Mouse (Mus musculus) hindbrain, embryonic 10.5 days (tissue): ENCODE data around the gene Aars2. TPM values are rescaled to one million over a fixed set of nuclear protein-coding genes. Genes with fewer than 3 reads are reported as not detected.

ENCODE experiments used
- DNase-seq: peaks from one replicate; pipeline ENCODE4 v3.0.0-alpha.2; 2017; ENCODE audit warnings: low spot score
- H3K27ac ChIP-seq: fragments of 300-500 bp; sonication (generic); 2 replicates; pipeline ENCODE4 v1.5.1; 2016; ENCODE audit warnings: mild to moderate bottlenecking, moderate library complexity
- H3K27me3 ChIP-seq: fragments of 300-500 bp; sonication (generic); 2 replicates; pipeline ENCODE4 v1.6.1; 2016; ENCODE audit warnings: mild to moderate bottlenecking; ENCODE audit not compliant: poor library complexity, insufficient read depth, severe bottlenecking
- H3K36me3 ChIP-seq: fragments of 300-500 bp; sonication (generic); 2 replicates; pipeline ENCODE4 v1.6.1; 2016; ENCODE audit warnings: mild to moderate bottlenecking, moderate library complexity
- H3K4me1 ChIP-seq: fragments of 300-500 bp; sonication (generic); replicated peaks from 2 replicates; pipeline ENCODE4 v1.6.1; 2016; ENCODE audit warnings: mild to moderate bottlenecking
- H3K4me3 ChIP-seq: fragments of 300-500 bp; sonication (generic); 2 replicates; pipeline ENCODE4 v1.5.1; 2016; ENCODE audit warnings: mild to moderate bottlenecking, moderate library complexity
- H3K9me3 ChIP-seq: fragments of 300-500 bp; sonication (generic); 2 replicates; pipeline ENCODE4 v1.6.1; 2016; ENCODE audit warnings: mild to moderate bottlenecking, moderate library complexity
- WGBS: fragments of 180-500 bp; shearing (Covaris S2); methylation state at CpG from one replicate; pipeline ENCODE4 v1.1.7; 2016; 5-methylcytosine and 5-hydroxymethylcytosine counted together
- polyA plus RNA-seq: library from polyadenylated mRNA; unstranded; fragments of >200 nt; fragmentation: Nextera tagmentation; extraction: Ambion mirVana; gene quantifications from 2 replicates; pipeline ENCODE4 v1.2.1, GENCODE M21; 2016

Gene Aars2
- polyA plus RNA-seq, 1 experiment from 2014 or later = 27.7 TPM

GRCm38 (mm10) chr17:45478234-45478825, 28.3 kb upstream of the Aars2 start:
- H3K4me1 ChIP-seq = peaks cover 18% of the 10 kb centered on the region; the same call in 1 of the 2 replicates
- no peak overlapping the region for H3K27ac ChIP-seq
- H3K9me3 ChIP-seq = 0 out of 2 replicates have a peak, but pooled peaks cover 7% of the 10 kb centered on the region
- no peak overlapping the region for H3K4me3 ChIP-seq
- WGBS = 23% methylated on average over 12 of the region's 12 CpGs
- no peaks in the 10 kb centered on the region for H3K36me3 ChIP-seq
- peaks cover 46% of the 10 kb centered on the region for H3K27me3 ChIP-seq
- peak; percentile 90 for DNase-seq

- Histone ChIP-seq H3K27ac (no peak overlapping the region), H3K9me3 (0 out of 2 replicates have a peak, but pooled peaks cover 7% of the 10 kb centered on the region), H3K4me1 (0 out of 2 replicates have a peak, but pooled peaks cover 8% of the 10 kb centered on the region), H3K4me3 (no peak overlapping the region), H3K27me3 (peaks cover 25% of the 10 kb centered on the region), H3K36me3 (no peaks in the 10 kb centered on the region)
- WGBS = 38% methylated on average over 2 of the region's 2 CpGs
- DNase-seq = no peak
Measured at GRCm38 (mm10) chr17:45480429-45480828, 26.2 kb upstream of the Aars2 start.

DNA sequence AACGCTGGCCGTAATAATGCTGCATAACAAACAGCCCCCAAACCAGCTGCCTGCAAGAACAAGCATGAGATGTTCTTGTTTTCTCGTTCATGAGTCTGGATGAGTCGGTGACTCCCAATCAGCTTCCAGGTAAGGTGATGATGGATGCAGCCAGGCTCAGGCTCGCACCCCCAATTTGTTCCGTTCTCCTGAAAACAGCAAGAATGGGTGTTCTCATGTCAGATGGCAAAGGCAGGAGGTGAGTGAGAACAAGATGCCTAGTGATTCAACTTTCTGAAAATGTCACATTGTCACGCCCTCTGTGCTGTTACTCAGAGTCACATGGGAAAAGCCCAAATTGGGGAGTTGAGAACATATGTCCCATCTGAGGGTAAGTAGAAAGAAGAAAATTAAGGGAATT, 21.1 kb upstream of the Aars2 start:
- WGBS = 85% methylated on average over 7 of the region's 7 CpGs
- Histone ChIP-seq H3K9me3 (0 out of 2 replicates have a peak, but pooled peaks cover 7% of the 10 kb centered on the region), H3K4me3 (no peak overlapping the region), H3K27ac (no peak overlapping the region), H3K4me1 (no peaks in the 10 kb centered on the region), H3K36me3 (no peaks in the 10 kb centered on the region), H3K27me3 (no peaks in the 10 kb centered on the region)
- DNase-seq = no peak

- H3K27ac ChIP-seq = no peak overlapping the region
- no peak overlapping the region for H3K4me3 ChIP-seq
- H3K4me1 ChIP-seq = no peaks in the 10 kb centered on the region
- H3K9me3 ChIP-seq = no peaks in the 10 kb centered on the region
- no peaks in the 10 kb centered on the region for H3K27me3 ChIP-seq
- no peaks in the 10 kb centered on the region for H3K36me3 ChIP-seq
- no peak for DNase-seq
- WGBS = 19% methylated on average over 5 of the region's 5 CpGs
Measured at GRCm38 (mm10) chr17:45487216-45487615, 19.4 kb upstream of the Aars2 start.

DNA sequence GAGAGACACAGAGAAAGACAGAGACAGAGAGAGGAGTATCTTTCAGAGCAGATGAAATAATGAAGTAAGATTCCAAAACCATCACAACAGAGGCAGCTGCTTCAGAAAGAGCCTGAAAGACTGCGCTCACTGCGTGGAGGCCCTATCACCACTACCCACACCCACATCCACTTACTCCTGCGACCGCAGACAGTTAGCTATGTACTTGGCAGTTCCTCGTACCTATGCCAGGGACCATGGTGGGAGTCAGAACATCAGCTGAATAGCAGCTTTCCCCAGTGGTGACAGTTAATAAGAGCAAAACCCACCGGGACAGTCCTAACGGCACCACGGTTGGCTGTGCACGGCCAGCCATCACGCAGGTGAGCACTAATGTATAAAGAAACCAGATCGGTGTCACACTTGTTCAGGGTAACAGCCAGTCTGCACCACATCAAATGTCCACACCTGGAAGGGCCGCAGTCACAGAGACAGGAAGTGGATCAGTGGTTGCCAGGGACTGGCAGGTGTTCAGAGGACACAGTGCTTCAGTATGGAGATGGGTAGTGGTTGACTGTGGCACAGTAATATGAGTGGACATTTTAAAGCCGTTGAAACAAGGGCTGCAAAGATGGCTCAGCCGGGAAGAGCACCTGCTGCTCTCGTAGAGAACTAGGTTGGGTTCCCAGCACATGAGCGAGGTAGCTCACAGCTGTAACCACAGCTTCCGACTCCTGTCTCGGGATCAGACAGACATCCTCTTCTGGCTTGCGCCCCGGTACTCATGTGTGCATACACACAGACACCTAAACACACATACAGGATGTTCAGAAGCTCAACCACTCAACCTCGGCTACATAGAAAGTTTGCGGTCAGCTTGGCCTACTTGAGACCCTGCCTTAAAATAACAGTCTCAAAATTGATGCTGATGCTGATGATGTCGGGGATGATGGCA, 18.1 kb upstream of the Aars2 start:
- H3K4me3 ChIP-seq = no peak overlapping the region
- 90% methylated on average over 23 of the region's 23 CpGs for WGBS
- no peaks in the 10 kb centered on the region for H3K36me3 ChIP-seq
- no peaks in the 10 kb centered on the region for H3K9me3 ChIP-seq
- H3K27ac ChIP-seq = no peak overlapping the region
- DNase-seq = no peak
- no peaks in the 10 kb centered on the region for H3K4me1 ChIP-seq
- no peaks in the 10 kb centered on the region for H3K27me3 ChIP-seq

GRCm38 (mm10) chr17:45489736-45490135, 16.9 kb upstream of the Aars2 start:
- WGBS = 89% methylated on average over 6 of the region's 6 CpGs
- 0 out of 2 replicates have a peak, but pooled peaks cover 2% of the 10 kb centered on the region for H3K4me1 ChIP-seq
- no peaks in the 10 kb centered on the region for H3K36me3 ChIP-seq
- no peak for DNase-seq
- H3K4me3 ChIP-seq = no peak overlapping the region
- no peaks in the 10 kb centered on the region for H3K9me3 ChIP-seq
- H3K27me3 ChIP-seq = no peaks in the 10 kb centered on the region
- H3K27ac ChIP-seq = no peak overlapping the region

DNA sequence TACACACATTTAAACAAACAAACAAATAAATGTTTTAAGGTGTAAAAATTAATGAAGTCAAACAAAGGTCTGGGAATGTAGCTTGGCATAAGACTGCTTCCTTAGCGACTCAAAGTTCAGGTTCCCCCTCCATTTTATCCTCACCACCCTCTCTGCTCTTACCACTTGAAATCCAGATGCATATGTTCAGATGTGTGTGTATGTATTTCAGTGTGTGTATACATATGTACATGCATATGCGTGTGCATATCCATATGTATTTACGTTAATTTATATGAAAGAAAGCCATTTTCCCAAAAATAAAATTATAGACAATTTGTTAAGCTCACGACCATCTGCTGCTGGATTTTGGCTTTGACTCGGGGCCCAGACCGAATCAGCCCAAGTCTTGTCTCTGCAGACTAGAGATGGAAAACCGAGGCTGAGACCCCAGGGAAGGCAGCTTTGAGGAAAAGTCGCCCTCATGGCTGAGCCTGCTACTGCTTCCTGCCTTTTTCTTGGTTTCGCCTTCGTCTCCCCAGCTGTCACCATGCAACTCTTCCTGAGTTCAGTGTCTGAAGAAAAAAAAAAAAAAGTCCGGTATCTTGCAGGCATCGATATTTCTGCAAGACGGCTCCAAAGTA, 16.0 kb upstream of the Aars2 start:
- H3K27me3 ChIP-seq = 0 out of 2 replicates have a peak, but pooled peaks cover 4% of the 10 kb centered on the region
- 0 out of 2 replicates have a peak, but pooled peaks cover 6% of the 10 kb centered on the region for H3K4me1 ChIP-seq
- H3K27ac ChIP-seq = no peak overlapping the region
- no peak for DNase-seq
- H3K4me3 ChIP-seq = no peak overlapping the region
- WGBS = 86% methylated on average over 13 of the region's 13 CpGs
- H3K36me3 ChIP-seq = no peaks in the 10 kb centered on the region
- no peaks in the 10 kb centered on the region for H3K9me3 ChIP-seq

GRCm38 (mm10) chr17:45495398-45495797, 11.2 kb upstream of the Aars2 start:
- no peak for DNase-seq
- Histone ChIP-seq H3K36me3 (no peaks in the 10 kb centered on the region), H3K27me3 (0 out of 2 replicates have a peak, but pooled peaks cover 7% of the 10 kb centered on the region), H3K27ac (no peak overlapping the region), H3K4me1 (peaks cover 7% of the 10 kb centered on the region; the same call in 1 of the 2 replicates), H3K9me3 (no peaks in the 10 kb centered on the region), H3K4me3 (no peak overlapping the region)
- WGBS = 84% methylated on average over 11 of the region's 11 CpGs

- WGBS = 86% methylated on average over 13 of the region's 13 CpGs
- no peak overlapping the region for H3K27ac ChIP-seq
Measured at GRCm38 (mm10) chr17:45498397-45498796, 8.2 kb upstream of the Aars2 start.

GRCm38 (mm10) chr17:45499516-45499915, 7.1 kb upstream of the Aars2 start:
- H3K27ac ChIP-seq = no peak overlapping the region
- H3K9me3 ChIP-seq = no peaks in the 10 kb centered on the region
- no peak for DNase-seq
- H3K4me3 ChIP-seq = no peak overlapping the region
- peaks cover 12% of the 10 kb centered on the region for H3K4me1 ChIP-seq
- no peaks in the 10 kb centered on the region for H3K36me3 ChIP-seq
- 0 out of 2 replicates have a peak, but pooled peaks cover 7% of the 10 kb centered on the region for H3K27me3 ChIP-seq
- 60% methylated on average over 2 of the region's 2 CpGs for WGBS

More at GRCm38 (mm10) chr17:45498397-45498796, 8.2 kb upstream of the Aars2 start:
- Histone ChIP-seq H3K27me3 (0 out of 2 replicates have a peak, but pooled peaks cover 7% of the 10 kb centered on the region), H3K4me3 (no peak overlapping the region), H3K36me3 (no peaks in the 10 kb centered on the region), H3K9me3 (no peaks in the 10 kb centered on the region), H3K4me1 (peaks cover 14% of the 10 kb centered on the region)
- DNase-seq = no peak

DNA sequence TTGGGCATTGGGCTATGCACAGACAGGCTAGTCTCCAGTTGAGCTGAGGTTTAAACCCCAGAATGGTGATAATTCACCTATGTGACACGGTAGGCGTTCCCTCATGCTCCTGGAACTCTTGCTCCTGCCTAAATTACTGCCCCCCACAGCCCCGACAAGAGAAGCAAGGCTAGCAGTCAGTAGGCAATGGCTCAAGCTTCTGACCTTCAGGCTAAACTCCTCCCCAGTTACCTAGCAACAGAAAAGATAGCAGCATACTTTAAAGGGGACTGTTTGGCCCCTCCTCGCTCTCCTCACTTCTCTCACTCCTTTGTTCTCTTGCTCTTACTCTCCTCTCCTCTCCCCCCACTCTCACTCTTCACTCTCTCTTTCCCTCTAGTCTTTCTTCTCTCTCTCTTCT, 5.7 kb upstream of the Aars2 start:
- Histone ChIP-seq H3K9me3 (no peaks in the 10 kb centered on the region), H3K36me3 (no peaks in the 10 kb centered on the region), H3K4me3 (no peak overlapping the region), H3K27me3 (0 out of 2 replicates have a peak, but pooled peaks cover 3% of the 10 kb centered on the region), H3K4me1 (peaks cover 9% of the 10 kb centered on the region), H3K27ac (no peak overlapping the region)
- 39% methylated on average over 4 of the region's 4 CpGs for WGBS
- DNase-seq = no peak

GRCm38 (mm10) chr17:45502324-45502723, 4.3 kb upstream of the Aars2 start:
- 67% methylated on average over 4 of the region's 4 CpGs for WGBS
- Histone ChIP-seq H3K9me3 (no peaks in the 10 kb centered on the region), H3K36me3 (no peaks in the 10 kb centered on the region), H3K4me3 (no peak overlapping the region), H3K27ac (no peak overlapping the region), H3K4me1 (peaks cover 21% of the 10 kb centered on the region), H3K27me3 (0 out of 2 replicates have a peak, but pooled peaks cover 3% of the 10 kb centered on the region)
- DNase-seq = no peak
